Mouse (Mus musculus): ENCODE results near the gene Kcnk13.

Kcnk13 gene

DNA sequence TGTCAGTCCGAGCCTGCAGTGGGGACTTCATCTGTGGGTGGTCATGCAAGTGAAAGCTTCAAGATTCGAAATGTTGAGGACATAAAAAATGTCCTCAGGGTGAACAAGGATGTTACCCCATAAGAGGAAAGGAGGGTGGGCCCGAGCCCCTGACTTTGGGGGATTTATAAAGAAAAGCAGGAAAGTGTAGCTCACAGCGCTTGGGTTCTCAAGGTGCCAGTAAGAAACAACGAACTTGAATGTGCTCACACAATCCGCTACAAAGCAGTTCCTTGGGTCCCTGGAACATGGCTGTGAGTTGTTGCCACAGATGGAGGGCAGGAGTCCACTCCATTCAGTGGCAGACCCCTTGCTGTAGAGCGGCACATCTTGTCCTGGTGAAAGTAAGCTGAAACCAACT, 63.0 kb downstream of the Kcnk13 start:
- Histone ChIP-seq H3K36me3 (ENCODE audit: insufficient read depth, low read length) (no peaks in the 10 kb centered on the region), H3K27me3 (ENCODE audit: insufficient read depth, low read length) (no peaks in the 10 kb centered on the region)
- TF ChIP-seq NANOG (IDR thresholded peaks at IDR 0.05; ENCODE audit: borderline replicate concordance, low read length) (no peak), POU5F1 (IDR thresholded peaks at IDR 0.05; ENCODE audit: borderline replicate concordance, low read length) (no peak), CTCF (conservative IDR thresholded peaks at IDR 0.05; ENCODE audit: low read length) (no peak)

GRCm38 (mm10) chr12:100031681-100032080, 67.4 kb downstream of the Kcnk13 start:
- Histone ChIP-seq H3K4me1 (replicated peaks; ENCODE audit: low read depth, low read length) (no peaks in the 10 kb centered on the region; the same call in 1 of the 2 replicates), H3K36me3 (ENCODE audit: insufficient read depth, low read length) (no peaks in the 10 kb centered on the region), H3K27me3 (ENCODE audit: insufficient read depth, low read length) (no peaks in the 10 kb centered on the region), H3K4me3 (replicated peaks; ENCODE audit: low read length) (no peak overlapping the region), H3K9me3 (ENCODE audit: low read length) (no peaks in the 10 kb centered on the region)
- TF ChIP-seq POU5F1 (IDR thresholded peaks at IDR 0.05; ENCODE audit: borderline replicate concordance, low read length) (no peak), CTCF (conservative IDR thresholded peaks at IDR 0.05; ENCODE audit: low read length) (no peak), NANOG (IDR thresholded peaks at IDR 0.05; ENCODE audit: borderline replicate concordance, low read length) (no peak)

More for the DNA sequence above, 63.0 kb downstream of the Kcnk13 start:
- Histone ChIP-seq H3K4me3 (replicated peaks; ENCODE audit: low read length) (no peak overlapping the region), H3K9me3 (ENCODE audit: low read length) (no peaks in the 10 kb centered on the region), H3K4me1 (replicated peaks; ENCODE audit: low read depth, low read length) (no peaks in the 10 kb centered on the region; the same call in 1 of the 2 replicates)

- H3K36me3 ChIP-seq (ENCODE audit: insufficient read depth, low read length) = no peaks in the 10 kb centered on the region
- H3K9me3 ChIP-seq (ENCODE audit: low read length) = no peaks in the 10 kb centered on the region
- no peak overlapping the region for H3K4me3 ChIP-seq (replicated peaks; ENCODE audit: low read length)
- no peaks in the 10 kb centered on the region for H3K4me1 ChIP-seq (replicated peaks; ENCODE audit: low read depth, low read length)
- TF ChIP-seq POU5F1 (IDR thresholded peaks at IDR 0.05; ENCODE audit: borderline replicate concordance, low read length) (no peak), NANOG (IDR thresholded peaks at IDR 0.05; ENCODE audit: borderline replicate concordance, low read length) (no peak), CTCF (conservative IDR thresholded peaks at IDR 0.05; ENCODE audit: low read length) (no peak)
- H3K27me3 ChIP-seq (ENCODE audit: insufficient read depth, low read length) = no peaks in the 10 kb centered on the region
These were observed 68.2 kb downstream of the Kcnk13 start for GRCm38 (mm10) chr12:100032521-100032920.

- H3K36me3 ChIP-seq (ENCODE audit: insufficient read depth, low read length) = no peaks in the 10 kb centered on the region
- no peaks in the 10 kb centered on the region for H3K27me3 ChIP-seq (ENCODE audit: insufficient read depth, low read length)
- H3K4me1 ChIP-seq (replicated peaks; ENCODE audit: low read depth, low read length) = no peaks in the 10 kb centered on the region
- no peak for TF ChIP-seq NANOG (IDR thresholded peaks at IDR 0.05; ENCODE audit: borderline replicate concordance, low read length)
- TF ChIP-seq POU5F1 (IDR thresholded peaks at IDR 0.05; ENCODE audit: borderline replicate concordance, low read length) = no peak
- TF ChIP-seq CTCF (conservative IDR thresholded peaks at IDR 0.05; ENCODE audit: low read length) = no peak
- H3K4me3 ChIP-seq (replicated peaks; ENCODE audit: low read length) = no peak overlapping the region
- H3K9me3 ChIP-seq (ENCODE audit: low read length) = no peaks in the 10 kb centered on the region
These were observed 74.5 kb downstream of the Kcnk13 start for GRCm38 (mm10) chr12:100038741-100039262.

DNA sequence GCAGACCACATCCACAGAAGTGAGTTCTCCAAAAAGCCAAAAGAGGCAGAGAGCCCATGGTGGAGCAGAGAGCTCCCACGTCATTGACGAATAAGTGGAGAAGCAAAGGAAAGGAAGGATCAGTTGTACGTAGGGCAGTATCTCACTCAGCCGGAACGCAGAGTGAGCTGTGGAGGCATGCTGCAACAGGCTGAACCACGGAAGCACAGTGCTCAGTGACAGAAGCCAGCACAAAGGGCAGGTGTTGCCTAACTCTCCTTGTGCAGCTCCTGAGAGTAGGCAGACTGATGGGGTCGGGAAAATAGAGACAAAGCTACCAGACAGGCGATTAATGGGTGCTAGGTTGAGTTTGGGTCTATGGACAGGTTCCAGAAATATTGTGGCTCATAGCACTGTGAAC, 77.8 kb downstream of the Kcnk13 start:
- Histone ChIP-seq H3K36me3 (ENCODE audit: insufficient read depth, low read length) (no peaks in the 10 kb centered on the region), H3K4me3 (replicated peaks; ENCODE audit: low read length) (no peak overlapping the region), H3K4me1 (replicated peaks; ENCODE audit: low read depth, low read length) (peaks cover 9% of the 10 kb centered on the region), H3K9me3 (ENCODE audit: low read length) (no peaks in the 10 kb centered on the region), H3K27me3 (ENCODE audit: insufficient read depth, low read length) (no peaks in the 10 kb centered on the region)
- no peak for TF ChIP-seq NANOG (IDR thresholded peaks at IDR 0.05; ENCODE audit: borderline replicate concordance, low read length)
- no peak for TF ChIP-seq CTCF (conservative IDR thresholded peaks at IDR 0.05; ENCODE audit: low read length)
- TF ChIP-seq POU5F1 (IDR thresholded peaks at IDR 0.05; ENCODE audit: borderline replicate concordance, low read length) = no peak

DNA sequence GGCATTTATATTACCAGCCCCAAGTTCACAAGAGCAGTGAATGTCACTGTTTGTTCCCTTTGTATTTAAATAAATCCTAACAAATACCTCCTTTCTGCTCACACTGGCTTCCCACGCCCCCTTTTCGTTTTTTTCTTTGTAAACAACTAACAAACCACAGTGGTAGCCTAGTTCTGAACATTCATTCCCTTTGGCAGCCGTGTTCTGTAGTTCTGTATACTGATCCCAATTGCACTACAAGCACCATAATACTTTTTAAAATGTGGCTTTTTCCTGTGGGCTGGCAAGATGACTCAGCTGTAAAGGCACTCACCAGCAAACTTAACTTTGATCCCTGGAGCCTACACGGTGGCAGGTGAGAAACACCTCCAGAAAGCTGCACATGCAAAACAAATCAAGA, 80.4 kb downstream of the Kcnk13 start:
- Histone ChIP-seq H3K4me1 (replicated peaks; ENCODE audit: low read depth, low read length) (peaks cover 9% of the 10 kb centered on the region), H3K4me3 (replicated peaks; ENCODE audit: low read length) (no peak overlapping the region), H3K36me3 (ENCODE audit: insufficient read depth, low read length) (no peaks in the 10 kb centered on the region), H3K27me3 (ENCODE audit: insufficient read depth, low read length) (peaks cover 4% of the 10 kb centered on the region; the same call in 1 of the 2 replicates), H3K9me3 (ENCODE audit: low read length) (no peaks in the 10 kb centered on the region)
- TF ChIP-seq CTCF (conservative IDR thresholded peaks at IDR 0.05; ENCODE audit: low read length) = no peak
- TF ChIP-seq POU5F1 (IDR thresholded peaks at IDR 0.05; ENCODE audit: borderline replicate concordance, low read length) = no peak
- TF ChIP-seq NANOG (IDR thresholded peaks at IDR 0.05; ENCODE audit: borderline replicate concordance, low read length) = no peak

DNA sequence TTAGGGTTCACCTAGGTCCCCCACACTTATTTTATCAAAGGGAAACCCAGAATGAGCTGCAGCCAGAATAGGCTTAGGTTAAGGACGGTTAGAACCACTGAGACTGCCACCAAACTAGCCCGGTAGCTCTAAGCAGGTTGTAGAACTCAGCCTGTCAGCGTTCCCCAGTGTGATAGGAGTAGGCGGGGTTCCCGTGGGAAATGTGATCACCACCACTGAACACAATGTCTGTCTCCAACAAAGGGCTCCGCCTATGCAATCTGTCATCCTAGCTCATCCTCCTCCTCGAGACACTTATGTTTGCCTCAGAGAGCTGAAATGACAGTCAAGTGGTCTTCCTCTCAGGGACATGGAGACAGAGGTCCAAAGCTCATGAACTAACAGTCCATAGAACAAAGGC, 86.3 kb downstream of the Kcnk13 start:
- H3K4me1 ChIP-seq (replicated peaks; ENCODE audit: low read depth, low read length) = no peaks in the 10 kb centered on the region
- peaks cover 7% of the 10 kb centered on the region; the same call in 1 of the 2 replicates for H3K27me3 ChIP-seq (ENCODE audit: insufficient read depth, low read length)
- no peak overlapping the region for H3K4me3 ChIP-seq (replicated peaks; ENCODE audit: low read length)
- H3K36me3 ChIP-seq (ENCODE audit: insufficient read depth, low read length) = no peaks in the 10 kb centered on the region
- TF ChIP-seq NANOG (IDR thresholded peaks at IDR 0.05; ENCODE audit: borderline replicate concordance, low read length) (no peak), POU5F1 (IDR thresholded peaks at IDR 0.05; ENCODE audit: borderline replicate concordance, low read length) (no peak), CTCF (conservative IDR thresholded peaks at IDR 0.05; ENCODE audit: low read length) (no peak)
- no peaks in the 10 kb centered on the region for H3K9me3 ChIP-seq (ENCODE audit: low read length)

DNA sequence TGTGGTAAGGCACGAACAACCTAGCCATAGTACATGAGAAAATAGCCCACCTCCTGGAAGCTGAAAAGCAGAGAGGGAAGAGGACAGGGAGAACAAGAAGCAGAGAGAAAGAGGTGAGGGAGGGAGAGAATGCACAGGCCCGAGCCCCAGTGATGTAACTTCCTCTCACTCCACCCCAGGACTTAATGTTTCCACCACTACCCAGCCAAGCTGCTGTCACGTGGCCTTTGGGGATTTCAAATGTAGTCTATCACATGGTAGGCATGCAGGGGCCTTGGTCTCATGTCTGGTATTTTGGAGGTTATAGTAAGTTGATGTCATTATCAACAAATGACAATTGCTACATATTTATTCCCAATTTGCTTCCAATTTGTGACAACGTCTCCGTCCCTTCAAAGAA, 89.3 kb downstream of the Kcnk13 start:
- H3K4me1 ChIP-seq (replicated peaks; ENCODE audit: low read depth, low read length) = no peaks in the 10 kb centered on the region
- H3K27me3 ChIP-seq (ENCODE audit: insufficient read depth, low read length) = peaks cover 7% of the 10 kb centered on the region; the same call in 1 of the 2 replicates
- no peaks in the 10 kb centered on the region for H3K9me3 ChIP-seq (ENCODE audit: low read length)
- H3K36me3 ChIP-seq (ENCODE audit: insufficient read depth, low read length) = no peaks in the 10 kb centered on the region
- TF ChIP-seq NANOG (IDR thresholded peaks at IDR 0.05; ENCODE audit: borderline replicate concordance, low read length) (no peak), POU5F1 (IDR thresholded peaks at IDR 0.05; ENCODE audit: borderline replicate concordance, low read length) (no peak), CTCF (conservative IDR thresholded peaks at IDR 0.05; ENCODE audit: low read length) (no peak)
- H3K4me3 ChIP-seq (replicated peaks; ENCODE audit: low read length) = no peak overlapping the region

GRCm38 (mm10) chr12:100061071-100061470, 96.8 kb downstream of the Kcnk13 start:
- TF ChIP-seq POU5F1 (IDR thresholded peaks at IDR 0.05; ENCODE audit: borderline replicate concordance, low read length) = no peak
- no peak for TF ChIP-seq CTCF (conservative IDR thresholded peaks at IDR 0.05; ENCODE audit: low read length)
- no peak for TF ChIP-seq NANOG (IDR thresholded peaks at IDR 0.05; ENCODE audit: borderline replicate concordance, low read length)
- no peaks in the 10 kb centered on the region for H3K4me1 ChIP-seq (replicated peaks; ENCODE audit: low read depth, low read length)
- H3K9me3 ChIP-seq (ENCODE audit: low read length) = no peaks in the 10 kb centered on the region
- H3K36me3 ChIP-seq (ENCODE audit: insufficient read depth, low read length) = no peaks in the 10 kb centered on the region
- no peaks in the 10 kb centered on the region; the same call in 1 of the 2 replicates for H3K27me3 ChIP-seq (ENCODE audit: insufficient read depth, low read length)
- no peak overlapping the region for H3K4me3 ChIP-seq (replicated peaks; ENCODE audit: low read length)

All from E14TG2a.4 (cell line).